Mouse (Mus musculus) heart, embryonic 16.5 days (tissue): ENCODE data around the gene Slc26a6. TPM values are rescaled to one million over a fixed set of nuclear protein-coding genes. Genes with fewer than 3 reads are reported as not detected.
A peak's percentile ranks its signal among the peaks of the same experiment; 100 is the strongest.

Experiments
- ATAC-seq: fragments of 200-750 bp; cut with Nextera tagmentation; replicated peaks from 2 replicates; pipeline ENCODE4 v1.8.0; 2017; ENCODE audit warnings: moderate number of reproducible peaks; ENCODE audit not compliant: insufficient read depth, low FRiP score; ENCODE audit errors: extremely low read depth
- H3K27ac ChIP-seq: fragments of 300-500 bp; sonication (generic); 2 replicates; pipeline ENCODE4 v1.5.1; 2014; ENCODE audit warnings: mild to moderate bottlenecking, low read length, control low read depth, moderate library complexity
- H3K27me3 ChIP-seq: fragments of 300-500 bp; sonication (generic); 2 replicates; pipeline ENCODE4 v1.6.1; 2014; ENCODE audit warnings: low read length, mixed read lengths; ENCODE audit not compliant: control insufficient read depth, insufficient read depth
- H3K36me3 ChIP-seq: fragments of 300-500 bp; sonication (generic); 2 replicates; pipeline ENCODE4 v1.6.1; 2014; ENCODE audit not compliant: control insufficient read depth, insufficient read depth
- H3K4me1 ChIP-seq: fragments of 300-500 bp; sonication (generic); 2 replicates; pipeline ENCODE4 v1.6.1; 2014; ENCODE audit warnings: low read length, mixed read lengths; ENCODE audit not compliant: control insufficient read depth, insufficient read depth
- H3K4me2 ChIP-seq: fragments of 300-500 bp; sonication (generic); 2 replicates; pipeline ENCODE4 v1.6.1; 2014; ENCODE audit warnings: low read depth, mild to moderate bottlenecking, control low read depth, low read length
- H3K4me3 ChIP-seq: fragments of 300-500 bp; sonication (generic); 2 replicates; pipeline ENCODE4 v1.5.1; 2014; ENCODE audit warnings: mild to moderate bottlenecking, control low read depth, low read length
- H3K9ac ChIP-seq: fragments of 300-500 bp; sonication (generic); 2 replicates; pipeline ENCODE4 v1.6.1; 2014; ENCODE audit warnings: low read length, control low read depth
- H3K9me3 ChIP-seq: fragments of 300-500 bp; sonication (generic); replicated peaks from 2 replicates; pipeline ENCODE4 v1.6.1; 2016; ENCODE audit warnings: low read length; ENCODE audit not compliant: control insufficient read depth
- WGBS: fragments of 180-500 bp; shearing (Covaris S2); extraction: QIAGEN DNeasy Blood & Tissue Kit; methylation state at CpG from one replicate; pipeline ENCODE4 v1.1.7; 2014; 5-methylcytosine and 5-hydroxymethylcytosine counted together
- polyA plus RNA-seq: library from polyadenylated mRNA; unstranded; fragments of >200 nt; fragmentation: Nextera tagmentation; extraction: Ambion mirVana; gene quantifications from 2 replicates; pipeline ENCODE4 v1.2.1, GENCODE M21; 2015

Gene Slc26a6
- polyA plus RNA-seq: 7.6 and 7.8 TPM in 2 replicates

DNA sequence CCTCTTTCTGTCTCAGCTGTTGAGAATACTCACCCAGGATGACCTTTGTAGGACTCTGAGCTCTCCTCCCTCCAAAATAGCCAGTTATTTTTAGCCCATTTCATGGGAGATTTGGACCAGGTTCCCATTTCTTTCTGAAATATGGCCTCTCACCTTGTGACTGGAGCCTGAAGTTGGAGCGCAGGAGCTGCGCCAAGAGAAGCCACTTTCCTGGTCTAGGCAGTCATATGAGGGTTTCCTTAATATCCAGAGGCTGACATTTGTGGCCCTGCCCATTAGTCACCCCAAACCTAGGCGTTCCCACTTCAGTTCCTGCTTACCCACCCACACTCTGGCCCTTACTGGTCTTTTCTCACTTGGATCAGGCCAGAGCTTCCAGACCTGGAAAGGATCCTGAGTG, at the start of gene Slc26a6:
TSS of gene Slc26a6 (plus strand) at position 308 of the 400 bp plus-strand sequence.
- peaks cover 24% of the 10 kb centered on the region for H3K4me1 ChIP-seq
- H3K9me3 ChIP-seq: no peaks in the 10 kb centered on the region
- peak within 1 kb of the TSS; percentile 98 for H3K4me2 ChIP-seq
- no peaks in the 10 kb centered on the region; the same call in 1 of the 2 replicates for H3K27me3 ChIP-seq
- peak within 1 kb of the TSS; percentile 76 for H3K27ac ChIP-seq
- no peak for ATAC-seq
- 84% methylated on average over 3 of the region's 3 CpGs for WGBS
- H3K9ac ChIP-seq: peak within 1 kb of the TSS; percentile 78
- peak within 1 kb of the TSS; percentile 75 for H3K4me3 ChIP-seq
- no peaks in the 10 kb centered on the region for H3K36me3 ChIP-seq

GRCm38 (mm10) chr9:108805768-108806167, 47.3 kb upstream of the Slc26a6 start:
- no peak for ATAC-seq
- H3K4me3 ChIP-seq: no peak overlapping the region
- 80% methylated on average over 8 of the region's 8 CpGs for WGBS
- peaks cover 38% of the 10 kb centered on the region for H3K36me3 ChIP-seq
- peaks cover 31% of the 10 kb centered on the region for H3K4me1 ChIP-seq
- no peak overlapping the region for H3K9ac ChIP-seq
- no peak overlapping the region for H3K27ac ChIP-seq
- H3K4me2 ChIP-seq: no peak overlapping the region
- no peaks in the 10 kb centered on the region for H3K9me3 ChIP-seq
- H3K27me3 ChIP-seq: no peaks in the 10 kb centered on the region

- H3K4me2 ChIP-seq: no peak overlapping the region
- 0 out of 2 replicates have a peak overlapping the region, but pooled peaks have one; percentile 26 for H3K9ac ChIP-seq
- H3K27ac ChIP-seq: peak overlapping the region; percentile 56
- peaks cover 36% of the 10 kb centered on the region for H3K36me3 ChIP-seq
- H3K4me3 ChIP-seq: no peak overlapping the region
- peaks cover 31% of the 10 kb centered on the region for H3K4me1 ChIP-seq
- no peak for ATAC-seq
- no peaks in the 10 kb centered on the region for H3K27me3 ChIP-seq
- H3K9me3 ChIP-seq: no peaks in the 10 kb centered on the region
These were observed 46.7 kb upstream of the Slc26a6 start for GRCm38 (mm10) chr9:108806379-108806778.

DNA sequence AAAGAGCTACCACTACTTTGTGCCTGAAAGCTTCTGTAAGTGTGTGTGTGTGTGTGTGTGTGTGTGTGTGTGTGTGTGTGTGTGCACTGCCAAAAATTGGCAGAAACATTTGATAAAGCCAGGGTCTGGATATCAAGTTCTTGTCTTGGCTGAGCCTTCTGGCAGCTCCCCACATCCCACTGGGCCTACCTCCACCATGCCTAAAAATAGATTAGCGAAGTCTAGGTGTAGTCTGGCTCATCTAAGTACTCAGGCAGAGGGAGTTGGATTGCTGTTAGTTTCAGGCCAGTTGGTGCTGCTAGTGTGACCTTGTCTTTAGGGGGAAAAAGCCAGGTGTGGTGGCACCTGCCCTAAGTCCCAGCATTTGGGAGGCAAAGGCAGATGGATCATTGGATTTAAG, 46.3 kb upstream of the Slc26a6 start:
- no peaks in the 10 kb centered on the region for H3K9me3 ChIP-seq
- peaks cover 32% of the 10 kb centered on the region for H3K36me3 ChIP-seq
- H3K9ac ChIP-seq: no peak overlapping the region
- H3K4me3 ChIP-seq: no peak overlapping the region
- no peak overlapping the region for H3K4me2 ChIP-seq
- no peak; the same call in 1 of the 2 replicates for ATAC-seq
- peaks cover 31% of the 10 kb centered on the region for H3K4me1 ChIP-seq
- peak overlapping the region; percentile 56 for H3K27ac ChIP-seq
- no peaks in the 10 kb centered on the region for H3K27me3 ChIP-seq
- 56% methylated on average over 1 of the region's 1 CpGs for WGBS

- H3K4me3 ChIP-seq: peak overlapping the region; percentile 86
These were observed 45.4 kb upstream of the Slc26a6 start for GRCm38 (mm10) chr9:108807674-108808073.

GRCm38 (mm10) chr9:108808163-108808665, 44.9 kb upstream of the Slc26a6 start, which contains the start of gene Nckipsd:
Nckipsd (plus strand) TSS chr9:108808368.
- Histone ChIP-seq H3K36me3 (peaks cover 31% of the 10 kb centered on the region), H3K27me3 (no peaks in the 10 kb centered on the region), H3K27ac (peak within 1 kb of the TSS; percentile 56), H3K9me3 (no peaks in the 10 kb centered on the region), H3K4me3 (peak within 1 kb of the TSS; percentile 86), H3K9ac (peak within 1 kb of the TSS; percentile 93), H3K4me2 (peak within 1 kb of the TSS; percentile 95), H3K4me1 (peaks cover 31% of the 10 kb centered on the region)
- under 1% methylated on average over 62 of the region's 62 CpGs for WGBS
- peak; percentile 88 for ATAC-seq

More at GRCm38 (mm10) chr9:108807674-108808073, 45.4 kb upstream of the Slc26a6 start:
- Histone ChIP-seq H3K4me1 (peaks cover 31% of the 10 kb centered on the region), H3K27me3 (no peaks in the 10 kb centered on the region), H3K36me3 (peaks cover 31% of the 10 kb centered on the region), H3K9ac (peak overlapping the region; percentile 54; the same call in 1 of the 2 replicates), H3K4me2 (peak overlapping the region; percentile 36; the same call in 1 of the 2 replicates), H3K9me3 (no peaks in the 10 kb centered on the region), H3K27ac (peak overlapping the region; percentile 53)
- no peak; the same call in 1 of the 2 replicates for ATAC-seq
- 71% methylated on average over 5 of the region's 5 CpGs for WGBS

DNA sequence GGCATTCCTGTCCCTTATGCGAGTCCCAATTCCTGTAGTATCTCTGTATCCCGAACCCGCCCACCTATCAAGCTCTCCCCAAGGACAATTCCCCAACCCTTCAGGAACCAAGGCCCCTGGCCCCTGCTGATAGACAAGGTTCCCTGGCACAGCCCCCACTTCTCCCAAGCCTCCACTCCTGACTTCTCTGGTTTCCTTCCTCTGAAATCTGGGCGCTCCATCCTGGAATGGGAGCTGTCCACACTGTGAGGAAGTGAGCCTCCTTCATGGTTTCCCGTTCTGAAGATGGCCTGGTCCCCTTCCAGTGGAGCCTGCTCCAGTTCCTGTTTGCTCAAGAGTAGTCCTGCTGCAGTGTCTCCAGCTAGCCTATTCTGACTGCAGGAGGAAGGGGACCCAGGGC, 43.9 kb upstream of the Slc26a6 start:
- H3K9ac ChIP-seq: peak overlapping the region; percentile 93; the same call in 1 of the 2 replicates
- ATAC-seq: peak; percentile 57
- no peaks in the 10 kb centered on the region for H3K27me3 ChIP-seq
- H3K4me1 ChIP-seq: peaks cover 31% of the 10 kb centered on the region
- H3K9me3 ChIP-seq: no peaks in the 10 kb centered on the region
- peak overlapping the region; percentile 53 for H3K27ac ChIP-seq
- peaks cover 26% of the 10 kb centered on the region for H3K36me3 ChIP-seq
- H3K4me3 ChIP-seq: peak overlapping the region; percentile 86
- H3K4me2 ChIP-seq: peak overlapping the region; percentile 95
- 50% methylated on average over 5 of the region's 5 CpGs for WGBS

DNA sequence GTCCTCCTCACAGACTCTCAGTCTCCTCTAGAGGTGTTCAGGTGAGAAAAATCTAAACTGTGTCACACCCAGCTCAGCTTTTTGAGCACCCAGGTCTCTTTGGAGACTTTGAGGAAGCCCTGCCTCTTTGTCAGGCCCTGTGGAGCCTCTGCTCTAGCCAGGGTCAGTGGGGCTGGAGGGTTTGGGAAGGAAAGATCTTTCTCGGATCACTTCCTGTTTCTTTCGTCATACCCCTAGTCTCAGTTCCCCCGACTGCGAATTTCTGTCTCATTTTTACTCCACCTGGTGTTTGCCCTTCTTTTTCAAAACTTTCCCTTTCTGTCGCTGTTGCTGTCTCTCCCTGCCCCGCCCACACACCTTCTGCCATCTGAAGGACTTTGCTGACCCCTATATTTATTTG, 43.4 kb upstream of the Slc26a6 start:
- peak overlapping the region; percentile 34; the same call in 1 of the 2 replicates for H3K27ac ChIP-seq
- H3K9me3 ChIP-seq: no peaks in the 10 kb centered on the region
- 73% methylated on average over 6 of the region's 6 CpGs for WGBS
- no peak overlapping the region for H3K4me3 ChIP-seq
- H3K27me3 ChIP-seq: no peaks in the 10 kb centered on the region
- no peak for ATAC-seq
- H3K4me2 ChIP-seq: peak overlapping the region; percentile 17; the same call in 1 of the 2 replicates
- H3K4me1 ChIP-seq: peaks cover 31% of the 10 kb centered on the region
- peaks cover 22% of the 10 kb centered on the region for H3K36me3 ChIP-seq
- H3K9ac ChIP-seq: no peak overlapping the region

DNA sequence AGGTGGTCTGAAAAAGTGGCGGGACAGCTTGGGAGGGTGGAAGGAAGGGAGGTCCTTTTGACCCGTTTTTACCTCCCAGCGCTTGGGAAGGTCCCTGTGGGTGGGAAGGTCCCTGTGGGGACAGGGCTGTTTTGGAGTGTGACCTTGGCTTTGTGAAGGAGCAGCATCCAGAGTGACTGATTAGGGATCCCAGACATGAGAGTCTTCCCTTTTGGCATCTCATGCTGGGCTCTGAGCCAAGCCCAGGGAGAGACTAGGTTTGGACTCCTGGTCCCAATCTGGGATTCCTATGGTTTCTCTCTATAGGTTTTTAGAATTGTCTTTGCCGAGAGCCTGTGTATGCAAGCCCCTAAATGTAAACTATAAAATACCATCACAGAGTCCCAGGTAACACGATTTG, 42.6 kb upstream of the Slc26a6 start:
- Histone ChIP-seq H3K4me1 (peaks cover 31% of the 10 kb centered on the region), H3K9me3 (no peaks in the 10 kb centered on the region), H3K4me2 (no peak overlapping the region), H3K27me3 (no peaks in the 10 kb centered on the region), H3K36me3 (peaks cover 18% of the 10 kb centered on the region), H3K27ac (no peak overlapping the region), H3K9ac (no peak overlapping the region), H3K4me3 (no peak overlapping the region)
- no peak for ATAC-seq
- WGBS: 63% methylated on average over 5 of the region's 5 CpGs
